In the genomic region with DNA sequence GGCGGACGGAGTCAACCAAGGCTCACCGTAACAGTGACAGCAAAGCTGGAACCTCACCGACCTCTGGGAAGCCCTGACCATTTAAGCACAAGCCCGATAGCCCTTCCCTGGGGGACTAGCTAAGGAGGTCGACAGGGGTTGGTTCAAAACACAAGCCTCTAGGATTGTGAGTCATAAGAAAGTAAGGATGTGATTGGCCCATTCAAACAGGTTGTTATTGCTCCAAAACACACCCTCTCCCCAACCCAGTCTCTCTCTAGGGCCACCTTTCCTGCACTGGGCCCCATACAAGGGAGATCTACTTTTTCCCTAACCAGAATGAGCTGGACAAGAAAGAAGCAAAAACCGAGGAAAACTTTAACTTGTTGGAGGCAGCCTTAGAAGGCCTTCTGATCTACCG, we compare ENCODE assay signal across 26 mouse cellular contexts. TPM values are rescaled to one million over a fixed set of nuclear protein-coding genes. Genes with fewer than 3 reads are reported as not detected.
DNase-seq lines count a peak whose midpoint lies in the region; TF ChIP-seq lines count a peak whose summit lies in the region.
"Had no signal": no experiment of that assay in that cellular context is flagged by ENCODE, and none has a peak within 500 bp of the region (broad histone marks: within the 10 kb centered on the region; RNA-seq: fewer than 3 reads in every experiment).

No protein-coding gene starts in this region.

- in situ Hi-C loops in ES-E14 (cut with MboI; ENCODE audit: low sequenced_read_pairs in 2 of 2, unreplicated experiment in 2 of 2) = no loop called here

- intact Hi-C loops in heart, postnatal 25 days (cut with DNase I) = no loop called here

- DNase-seq in heart, adult 11 months = peak; percentile 29
- DNase-seq in heart, postnatal 25 days (ENCODE audit: low spot score) = no peak
- peak; percentile 38 for DNase-seq in ES-E14 (ENCODE audit: low read depth, low spot score)
- DNase-seq in cerebellum, adult 9-10 months = no peak
- DNase-seq in urinary bladder, postnatal 10 days (ENCODE audit: low spot score) = no peak
- DNase-seq: adrenal gland, adult 8-10 months; adrenal gland, postnatal 36 days; cerebellum, adult 18-20 months; cerebellum, postnatal 10 days; cerebellum, postnatal 36 days; embryo, embryonic 11 days; gastrocnemius, postnatal 25 days; heart, adult 2 months; heart, postnatal 14 days had no signal

- H3K36me3 ChIP-seq in E14TG2a.4 (ENCODE audit: insufficient read depth, low read length) = 0 out of 2 replicates have a peak, but pooled peaks cover 7% of the 10 kb centered on the region
- no peaks in the 10 kb centered on the region for H3K36me3 ChIP-seq in ES-E14 (ENCODE audit: control insufficient read depth, insufficient read depth, low read length, poor library complexity, severe bottlenecking)
- H3K36me3 ChIP-seq: embryonic facial prominence, embryonic 10.5 days; embryonic facial prominence, embryonic 13.5 days; forebrain, embryonic 12.5 days; forebrain, embryonic 15.5 days; G1E; heart, embryonic 10.5 days; heart, embryonic 13.5 days; hindbrain, embryonic 12.5 days; hindbrain, embryonic 15.5 days had no signal

- H3K4me1 ChIP-seq in E14TG2a.4 (replicated peaks; ENCODE audit: low read depth, low read length) (peaks cover 28% of the 10 kb centered on the region), ES-E14 (ENCODE audit: control insufficient read depth in 2 of 2, insufficient read depth in 2 of 2, low read length in 2 of 2, poor library complexity in 1 of 2) (peaks cover 3 to 10% of the 10 kb centered on the region in 2 experiments; a peak in 2 of 4 replicates)
- H3K4me1 ChIP-seq: embryonic facial prominence, embryonic 10.5 days; embryonic facial prominence, embryonic 13.5 days; forebrain, embryonic 12.5 days; forebrain, embryonic 15.5 days; heart, embryonic 10.5 days; heart, embryonic 13.5 days; hindbrain, embryonic 12.5 days; hindbrain, embryonic 15.5 days had no signal

- H3K9ac ChIP-seq in ES-E14 (ENCODE audit: insufficient read depth, low read depth, low read length, poor library complexity, severe bottlenecking) = peak overlapping the region; percentile 26; the same call in 1 of the 2 replicates
- H3K9ac ChIP-seq: embryonic facial prominence, embryonic 13.5 days; forebrain, embryonic 12.5 days; forebrain, embryonic 15.5 days; heart, embryonic 13.5 days; hindbrain, embryonic 12.5 days; hindbrain, embryonic 15.5 days had no signal

- H3K9me3 ChIP-seq in E14TG2a.4 (ENCODE audit: low read length) = no peaks in the 10 kb centered on the region
- H3K9me3 ChIP-seq in ES-E14 (ENCODE audit: control insufficient read depth, insufficient read depth, low read depth, low read length) = no peaks in the 10 kb centered on the region
- H3K9me3 ChIP-seq: embryonic facial prominence, embryonic 13.5 days; forebrain, embryonic 15.5 days; G1E; heart, embryonic 10.5 days; heart, embryonic 13.5 days; hindbrain, embryonic 15.5 days had no signal

- peak overlapping the region; percentile 57 for H3K27ac ChIP-seq in ES-E14 (ENCODE audit: insufficient read depth, low read depth, low read length, poor library complexity, severe bottlenecking)
- H3K27ac ChIP-seq: embryonic facial prominence, embryonic 10.5 days; embryonic facial prominence, embryonic 13.5 days; forebrain, embryonic 12.5 days; forebrain, embryonic 15.5 days; heart, adult 2 months; heart, embryonic 10.5 days; heart, embryonic 13.5 days; hindbrain, embryonic 12.5 days; hindbrain, embryonic 15.5 days had no signal

- peak overlapping the region; percentile 67 for H3K4me3 ChIP-seq in E14TG2a.4 (replicated peaks; ENCODE audit: low read length)
- peak overlapping the region; percentile 23 to 54; a peak in 3 of 4 replicates for H3K4me3 ChIP-seq in ES-E14 (ENCODE audit: insufficient read depth in 1 of 2, low read depth in 1 of 2, low read length in 2 of 2, poor library complexity in 1 of 2, severe bottlenecking in 1 of 2)
- H3K4me3 ChIP-seq: embryonic facial prominence, embryonic 10.5 days; embryonic facial prominence, embryonic 13.5 days; erythroblast, embryonic 14.5 days; forebrain, embryonic 12.5 days; forebrain, embryonic 15.5 days; heart, adult 2 months; heart, embryonic 10.5 days; heart, embryonic 13.5 days; hindbrain, embryonic 12.5 days; hindbrain, embryonic 15.5 days had no signal

- no peaks in the 10 kb centered on the region for H3K27me3 ChIP-seq in E14TG2a.4 (ENCODE audit: insufficient read depth, low read length)
- H3K27me3 ChIP-seq: embryonic facial prominence, embryonic 13.5 days; forebrain, embryonic 12.5 days; forebrain, embryonic 15.5 days; heart, embryonic 13.5 days; hindbrain, embryonic 12.5 days; hindbrain, embryonic 15.5 days; Patski had no signal

- TF ChIP-seq CTCF in E14TG2a.4 (conservative IDR thresholded peaks at IDR 0.05; ENCODE audit: low read length) = no peak

TF ChIP-seq in ES-E14, 5 proteins besides CTCF, POLR2A, EP300 and RAD21:
- TF ChIP-seq ZNF384 (IDR thresholded peaks at IDR 0.05; ENCODE audit: low read depth, low read length) = no peak
- TF ChIP-seq MAFK (IDR thresholded peaks at IDR 0.05; ENCODE audit: insufficient read depth, low read depth, low read length) = no peak
- TF ChIP-seq CHD2 (IDR thresholded peaks at IDR 0.05; ENCODE audit: low read depth, low read length) = no peak
- TF ChIP-seq HCFC1 (IDR thresholded peaks at IDR 0.05; ENCODE audit: borderline replicate concordance, insufficient read depth, low read length) = no peak
- TF ChIP-seq ZC3H11A (IDR thresholded peaks at IDR 0.05; ENCODE audit: borderline replicate concordance, low read depth, low read length) = no peak
TF ChIP-seq in ES-E14: peak in this region for 0.

RNA-seq across cellular contexts. Expression of a gene that starts 40.9 kb away (rescaled TPM):
- total RNA-seq in heart, postnatal 25 days (2021) = 1 to 10 TPM; 7.5 to 7.9 TPM
- total RNA-seq in ES-E14 (2012; rRNA removed) = 25.8 and 32.9 TPM in 2 replicates

RNA-seq across cellular contexts. Expression of a gene that starts 59.0 kb away (rescaled TPM):
- total RNA-seq in heart, postnatal 25 days (2021) = 1 to 10 TPM; 1.6 TPM
- 0.90 and 1.7 TPM in 2 replicates for total RNA-seq in ES-E14 (2012; rRNA removed)

Comparison
In these comparisons a context has a peak if more than half of its experiments do, and no peak if none do; other contexts are left out.
1. DNase-seq: peak in heart, adult 11 months (single experiment) and ES-E14 (single experiment); none in heart, postnatal 25 days (single experiment), cerebellum, adult 9-10 months (single experiment) and urinary bladder, postnatal 10 days (single experiment).